Mouse (Mus musculus) forebrain, embryonic 10.5 days (tissue): ENCODE measurements around the gene Krt78. TPM values are rescaled to one million over a fixed set of nuclear protein-coding genes. Genes with fewer than 3 reads are reported as not detected.
"Not testable (repeated sequence)": the region's sequence is repeated elsewhere in the genome, so short reads cannot be mapped to it uniquely, and the experiment has no call there.

Source experiments
- DNase-seq: peaks from one replicate; pipeline ENCODE4 v3.0.0-alpha.2; 2017; ENCODE audit warnings: low spot score; ENCODE audit errors: extremely low spot score
- H3K27ac ChIP-seq: fragments of 300-500 bp; sonication (generic); 2 replicates; pipeline ENCODE4 v1.5.1; 2016; ENCODE audit warnings: mild to moderate bottlenecking
- H3K27me3 ChIP-seq: fragments of 300-500 bp; sonication (generic); 2 replicates; pipeline ENCODE4 v1.6.1; 2016; ENCODE audit warnings: mild to moderate bottlenecking; ENCODE audit not compliant: poor library complexity, severe bottlenecking
- H3K36me3 ChIP-seq: fragments of 300-500 bp; sonication (generic); replicated peaks from 2 replicates; pipeline ENCODE4 v1.6.1; 2016; ENCODE audit warnings: mild to moderate bottlenecking, moderate library complexity
- H3K4me1 ChIP-seq: fragments of 300-500 bp; sonication (generic); 2 replicates; pipeline ENCODE4 v1.6.1; 2016
- H3K4me3 ChIP-seq: fragments of 300-500 bp; sonication (generic); 2 replicates; pipeline ENCODE4 v1.5.1; 2016; ENCODE audit warnings: mild to moderate bottlenecking, moderate library complexity
- H3K9me3 ChIP-seq: fragments of 300-500 bp; sonication (generic); 2 replicates; pipeline ENCODE4 v1.6.1; 2016; ENCODE audit warnings: mild to moderate bottlenecking, moderate library complexity
- WGBS: fragments of 180-500 bp; shearing (Covaris S2); methylation state at CpG from one replicate; pipeline ENCODE4 v1.1.7; 2016; 5-methylcytosine and 5-hydroxymethylcytosine counted together
- polyA plus RNA-seq: library from polyadenylated mRNA; unstranded; fragments of >200 nt; fragmentation: Nextera tagmentation; extraction: Ambion mirVana; gene quantifications from 2 replicates; pipeline ENCODE4 v1.2.1, GENCODE M21; 2016

Krt78 gene
- polyA plus RNA-seq, result not detected in 2 replicates

DNA sequence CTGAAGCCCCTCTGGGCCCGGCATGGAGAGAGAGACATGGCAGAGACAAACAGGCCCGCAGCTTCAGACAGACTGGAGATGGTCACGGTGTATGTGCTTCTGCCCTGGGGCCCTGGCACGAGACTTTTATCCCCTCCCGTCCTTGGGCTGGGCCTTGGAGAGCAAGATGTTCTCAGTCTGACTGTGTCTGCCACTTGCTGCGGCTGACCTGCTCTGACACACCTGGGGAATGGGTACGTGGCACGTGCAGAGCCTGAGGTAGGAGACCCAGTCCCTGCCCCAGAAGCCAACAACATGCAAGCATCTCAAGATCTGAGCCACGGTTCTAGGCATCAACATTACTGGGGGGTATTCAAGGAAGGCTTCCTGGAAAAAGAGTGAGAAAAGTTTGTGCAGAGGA is at the start of gene Krt78:
Gene Krt78 (minus strand): TSS at position 101 of the 400 bp plus-strand sequence.
- WGBS, result 88% methylated on average over 9 of the region's 9 CpGs
- H3K36me3 ChIP-seq, result no peaks in the 10 kb centered on the region
- no peaks in the 10 kb centered on the region for H3K9me3 ChIP-seq
- no peak for DNase-seq
- no peaks in the 10 kb centered on the region for H3K4me1 ChIP-seq
- H3K27me3 ChIP-seq, result no peaks in the 10 kb centered on the region
- 0 out of 2 replicates have a peak within 1 kb of the TSS, but pooled peaks have one; percentile 3 for H3K27ac ChIP-seq
- no peak within 1 kb of the TSS for H3K4me3 ChIP-seq

DNA sequence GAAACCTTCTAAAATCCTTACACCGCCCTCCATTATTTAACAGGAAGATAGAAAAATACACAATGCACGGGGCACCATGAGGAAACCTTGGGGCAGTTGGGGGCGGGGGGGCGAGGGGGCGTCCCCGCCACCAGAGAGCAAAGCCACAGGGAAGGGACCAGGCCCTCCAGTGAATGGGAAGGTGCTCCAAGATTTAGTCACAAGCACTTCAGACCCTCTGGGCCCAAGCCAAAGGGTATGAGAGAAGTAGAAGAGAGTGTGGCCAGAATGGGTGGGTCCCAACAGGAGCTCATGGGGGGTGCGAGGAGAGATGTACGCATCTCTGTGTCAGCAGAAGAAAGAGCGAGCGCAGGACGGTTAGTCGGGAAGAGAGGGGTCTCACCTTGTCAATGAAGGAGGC is 49.4 kb upstream of the Krt78 start:
- Histone ChIP-seq H3K27me3 (peaks cover 92% of the 10 kb centered on the region), H3K36me3 (no peaks in the 10 kb centered on the region), H3K9me3 (no peaks in the 10 kb centered on the region), H3K27ac (peak overlapping the region; percentile 82), H3K4me1 (peaks cover 52% of the 10 kb centered on the region), H3K4me3 (peak overlapping the region; percentile 53)
- no peak for DNase-seq
- 8% methylated on average over 12 of the region's 12 CpGs for WGBS

DNA sequence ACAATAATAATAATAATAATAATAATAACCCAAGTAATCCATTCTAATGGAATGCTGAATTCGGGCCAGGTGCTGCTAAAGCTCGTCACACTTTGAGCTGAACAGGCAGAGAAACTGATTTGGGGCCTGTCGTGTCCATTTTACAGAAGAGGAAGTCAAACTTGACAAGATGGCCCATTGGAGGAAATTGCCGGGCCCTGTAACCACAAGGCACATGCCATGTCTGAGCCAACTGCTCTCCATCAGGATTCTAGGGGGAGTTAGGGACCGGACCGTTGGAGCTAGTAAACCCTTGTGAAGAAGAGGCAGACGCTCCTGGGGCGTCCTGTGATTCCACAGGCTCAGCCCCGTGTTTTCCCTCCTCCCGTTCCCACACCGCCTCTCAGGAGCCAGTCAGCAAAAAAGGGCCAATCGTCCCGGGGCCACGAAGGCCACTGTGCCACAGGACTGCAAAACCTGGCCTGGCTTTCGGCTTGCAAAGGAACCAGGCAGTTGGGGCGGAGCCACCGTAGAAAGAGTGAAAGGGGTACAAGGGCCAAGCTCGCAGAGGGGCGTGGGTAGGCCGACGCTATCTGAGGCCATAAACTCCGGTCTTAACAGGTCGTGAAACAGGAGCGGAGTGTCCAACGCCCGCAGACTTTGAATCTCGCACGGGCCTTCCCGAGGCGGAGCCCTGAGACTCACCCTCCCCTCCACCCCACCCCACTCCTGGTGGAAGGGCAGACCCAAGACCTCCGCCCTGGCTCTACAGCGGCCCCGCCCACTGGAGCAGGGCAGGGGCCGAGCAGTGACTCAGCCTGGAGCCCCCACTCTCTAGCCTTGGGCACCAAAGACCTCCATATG is 48.8 kb upstream of the Krt78 start:
- WGBS, result 2% methylated on average over 34 of the region's 34 CpGs

DNA sequence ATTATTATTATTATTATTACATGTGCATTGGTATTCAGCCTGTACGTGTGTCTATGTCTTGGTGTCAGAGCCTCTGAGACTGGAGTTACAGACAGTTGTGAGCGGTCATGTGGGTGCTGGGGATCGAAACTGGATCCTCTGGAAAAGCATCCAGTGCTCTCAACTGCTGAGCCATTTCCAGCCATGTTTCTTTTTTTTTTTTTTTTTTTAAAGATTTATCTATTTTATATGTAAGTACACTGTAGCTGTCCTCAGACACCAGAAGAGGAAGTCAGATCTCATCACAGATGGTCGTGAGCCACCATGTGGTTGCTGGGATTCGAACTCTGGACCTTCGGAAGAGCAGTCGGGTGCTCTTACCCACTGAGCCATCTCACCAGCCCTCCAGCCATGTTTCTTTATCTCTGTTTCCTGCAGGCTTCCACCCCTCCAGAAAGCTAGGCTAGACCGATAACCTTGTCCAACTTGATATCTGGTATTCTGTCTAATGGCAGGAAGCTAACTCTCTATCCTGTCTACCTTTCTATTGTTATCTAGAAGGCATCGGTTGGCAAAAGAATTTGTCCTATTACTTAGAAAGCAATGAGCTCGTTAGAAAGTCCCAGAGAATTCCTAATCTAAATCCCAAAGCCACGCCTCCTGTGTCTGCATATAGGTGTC is 45.7 kb upstream of the Krt78 start:
- Histone ChIP-seq H3K4me1 (peaks cover 33% of the 10 kb centered on the region), H3K27ac (no peak overlapping the region), H3K27me3 (peaks cover 65% of the 10 kb centered on the region), H3K9me3 (peaks cover 7% of the 10 kb centered on the region; the same call in 1 of the 2 replicates), H3K36me3 (no peaks in the 10 kb centered on the region), H3K4me3 (no peak overlapping the region)
- no peak for DNase-seq
- WGBS, result 88% methylated on average over 11 of the region's 11 CpGs

More for the DNA sequence above, 48.8 kb upstream of the Krt78 start:
- Histone ChIP-seq H3K36me3 (no peaks in the 10 kb centered on the region), H3K9me3 (no peaks in the 10 kb centered on the region), H3K27me3 (peaks cover 92% of the 10 kb centered on the region), H3K27ac (peak overlapping the region; percentile 82), H3K4me3 (peak overlapping the region; percentile 53), H3K4me1 (peaks cover 50% of the 10 kb centered on the region)
- DNase-seq, result peak; percentile 78

DNA sequence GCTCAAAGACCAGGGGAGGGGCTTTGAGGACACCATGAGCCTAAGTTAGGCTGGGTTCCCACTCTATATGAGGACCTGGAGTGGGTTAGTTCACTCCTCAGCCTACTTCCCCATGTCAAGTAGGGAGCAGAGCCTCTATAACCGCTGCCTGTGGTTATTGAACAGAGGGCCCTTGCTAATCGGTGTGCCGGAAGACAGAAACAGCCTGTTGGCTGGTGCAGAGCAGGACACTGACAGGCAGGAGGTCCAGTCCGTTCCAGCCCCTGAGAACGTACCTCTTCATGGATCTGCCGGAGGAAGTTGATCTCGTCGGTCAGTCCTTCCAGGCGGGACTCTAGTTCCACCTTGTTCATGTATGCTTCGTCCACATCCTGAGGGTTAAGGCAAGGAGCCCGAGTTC is 45.1 kb upstream of the Krt78 start:
- WGBS, result 88% methylated on average over 11 of the region's 11 CpGs
- no peaks in the 10 kb centered on the region for H3K36me3 ChIP-seq
- DNase-seq, result no peak
- H3K9me3 ChIP-seq, result peaks cover 7% of the 10 kb centered on the region; the same call in 1 of the 2 replicates
- H3K4me3 ChIP-seq, result no peak overlapping the region
- H3K27ac ChIP-seq, result no peak overlapping the region
- H3K27me3 ChIP-seq, result peaks cover 62% of the 10 kb centered on the region
- peaks cover 32% of the 10 kb centered on the region for H3K4me1 ChIP-seq

DNA sequence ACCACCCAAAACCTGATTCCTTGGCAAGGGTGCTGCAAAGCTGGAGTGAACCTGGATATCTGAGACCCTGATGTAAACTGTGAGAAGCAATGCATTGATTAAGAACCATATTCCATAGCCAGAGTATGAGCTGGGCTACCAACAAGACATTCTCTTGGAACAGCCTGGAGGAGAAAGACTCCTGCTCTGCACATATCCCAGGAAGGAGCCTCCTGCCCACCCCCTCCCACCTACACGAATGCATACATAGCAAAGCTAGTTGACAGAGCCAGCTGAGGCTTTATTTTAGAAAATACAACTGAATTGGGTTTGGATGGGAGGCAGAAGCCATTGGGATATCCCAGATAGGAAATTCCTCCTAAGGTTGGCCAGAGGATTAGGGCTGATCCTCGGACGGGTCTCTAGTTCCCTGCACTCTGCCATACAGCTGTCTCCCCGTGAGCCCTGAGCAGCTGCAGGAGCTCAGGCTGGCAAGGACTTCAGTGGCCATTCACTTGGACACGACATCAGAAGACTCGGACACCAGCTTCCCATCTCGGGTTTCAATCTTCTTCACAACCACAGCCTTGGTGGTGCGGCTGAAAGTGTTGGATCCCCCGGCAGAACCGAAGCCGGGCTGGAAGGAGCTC is 42.5 kb upstream of the Krt78 start:
- peaks cover 48% of the 10 kb centered on the region for H3K27me3 ChIP-seq
- H3K9me3 ChIP-seq, H3K27ac ChIP-seq, H3K4me1 ChIP-seq, H3K36me3 ChIP-seq, DNase-seq, H3K4me3 ChIP-seq: not testable (repeated sequence)
- 75% methylated on average over 11 of the region's 11 CpGs for WGBS

DNA sequence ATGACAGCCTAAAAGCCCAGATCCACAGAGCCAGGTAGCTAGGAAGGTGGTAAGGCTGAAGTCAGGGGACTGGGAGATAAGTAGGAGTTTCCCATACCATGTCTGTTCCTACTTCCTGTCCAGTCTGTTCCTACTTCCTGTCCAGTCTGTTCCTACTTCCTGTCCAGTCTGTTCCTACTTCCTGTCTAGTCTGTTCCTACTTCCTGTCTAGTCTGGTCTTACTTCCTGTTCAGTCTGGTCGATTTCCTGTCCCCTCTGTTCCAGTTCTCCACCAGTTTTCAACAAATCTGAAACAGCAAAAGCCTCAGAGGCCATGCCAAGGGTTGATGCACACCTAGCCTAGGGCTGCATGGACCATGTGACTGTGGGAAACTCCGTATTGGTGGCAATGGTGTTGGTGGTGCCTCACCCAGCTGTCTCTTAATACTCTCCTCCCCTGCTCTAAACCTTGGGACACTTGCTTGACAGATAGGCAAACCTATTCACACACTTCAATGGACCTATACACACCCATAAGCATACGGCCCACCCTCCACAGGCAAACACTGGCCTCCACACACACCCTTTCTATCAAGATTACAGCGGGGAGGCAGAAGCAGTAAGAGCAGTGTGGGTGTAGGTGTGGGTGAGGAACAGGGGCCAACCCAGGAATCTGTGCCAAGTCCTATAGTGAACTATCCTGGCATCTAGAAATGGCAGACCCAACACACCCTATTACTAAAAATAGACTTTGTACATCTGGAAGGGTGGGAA is 41.6 kb upstream of the Krt78 start:
- 83% methylated on average over 4 of the region's 4 CpGs for WGBS
- Histone ChIP-seq H3K9me3 (peaks cover 7% of the 10 kb centered on the region; the same call in 1 of the 2 replicates), H3K27ac (peak overlapping the region; percentile 44), H3K36me3 (no peaks in the 10 kb centered on the region), H3K27me3 (peaks cover 39% of the 10 kb centered on the region), H3K4me3 (no peak overlapping the region), H3K4me1 (peaks cover 8% of the 10 kb centered on the region)
- DNase-seq, result no peak

DNA sequence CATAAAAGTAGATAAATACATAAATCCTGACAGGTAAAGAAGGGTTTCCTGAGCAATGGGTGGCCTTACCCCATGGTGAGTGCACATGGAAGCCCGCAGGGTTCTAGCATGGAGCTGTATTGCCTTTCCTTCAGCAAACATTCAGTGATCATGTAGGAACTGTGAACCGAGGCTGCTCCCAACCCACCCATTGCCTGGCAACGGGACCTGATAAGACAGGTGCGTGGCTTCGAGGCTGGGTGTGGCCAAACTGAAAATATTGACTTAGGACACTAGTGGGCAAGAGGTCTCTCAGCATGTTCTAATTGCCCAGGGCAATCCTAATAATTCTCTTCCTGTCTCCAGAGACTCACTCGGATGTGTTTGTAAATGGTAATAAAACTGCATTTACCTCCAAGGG is 40.3 kb upstream of the Krt78 start:
- peaks cover 7% of the 10 kb centered on the region; the same call in 1 of the 2 replicates for H3K9me3 ChIP-seq
- H3K27me3 ChIP-seq, result peaks cover 33% of the 10 kb centered on the region
- no peak for DNase-seq
- no peak overlapping the region for H3K4me3 ChIP-seq
- no peak overlapping the region for H3K27ac ChIP-seq
- peaks cover 8% of the 10 kb centered on the region for H3K4me1 ChIP-seq
- H3K36me3 ChIP-seq, result no peaks in the 10 kb centered on the region
- 91% methylated on average over 6 of the region's 6 CpGs for WGBS

DNA sequence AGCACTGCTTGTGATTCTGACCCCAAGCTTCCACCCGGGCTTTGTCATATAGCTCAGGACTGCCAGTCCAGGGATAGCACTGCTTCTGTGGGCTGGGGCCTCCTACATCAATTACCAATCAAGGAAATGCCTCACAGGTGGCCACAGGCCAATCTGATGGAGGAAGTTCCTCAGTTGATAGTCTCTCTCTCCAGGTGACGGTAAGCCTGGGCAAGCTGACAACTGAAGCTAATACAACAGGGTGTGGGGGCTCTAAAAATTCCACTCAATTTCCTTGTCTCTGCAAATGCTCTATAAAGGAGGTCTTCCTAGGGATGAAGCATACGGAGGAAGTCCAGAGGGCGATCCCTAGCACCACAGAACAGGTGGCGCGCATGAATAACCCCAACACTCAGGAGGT is 36.9 kb upstream of the Krt78 start:
- no peak overlapping the region for H3K27ac ChIP-seq
- no peak overlapping the region for H3K4me3 ChIP-seq
- no peak for DNase-seq
- no peaks in the 10 kb centered on the region for H3K36me3 ChIP-seq
- peaks cover 23% of the 10 kb centered on the region for H3K27me3 ChIP-seq
- peaks cover 6% of the 10 kb centered on the region for H3K4me1 ChIP-seq
- WGBS, result 94% methylated on average over 6 of the region's 6 CpGs
- peaks cover 7% of the 10 kb centered on the region; the same call in 1 of the 2 replicates for H3K9me3 ChIP-seq

DNA sequence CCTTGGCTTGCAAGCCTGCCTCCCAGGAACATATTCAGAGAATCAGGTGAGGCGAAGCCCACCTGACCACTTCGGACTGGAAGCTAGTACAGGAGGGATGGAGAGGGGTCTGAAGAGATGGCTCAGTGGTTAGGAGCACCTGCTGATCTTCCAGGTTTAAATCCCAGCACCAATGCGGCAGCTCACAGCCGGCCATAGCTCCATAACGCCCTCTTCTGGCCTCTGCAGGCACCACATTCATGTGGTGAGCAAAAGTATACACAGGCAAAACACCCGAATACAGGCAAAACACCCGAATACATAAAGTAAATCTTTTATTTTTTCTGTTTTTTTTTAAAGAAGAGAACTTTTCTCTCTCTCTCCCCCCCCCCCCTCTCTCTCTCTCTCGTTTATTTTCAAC is 34.6 kb upstream of the Krt78 start:
- Histone ChIP-seq H3K9me3 (no peaks in the 10 kb centered on the region), H3K4me3 (no peak overlapping the region), H3K4me1 (peaks cover 16% of the 10 kb centered on the region), H3K27me3 (peaks cover 16% of the 10 kb centered on the region), H3K27ac (no peak overlapping the region), H3K36me3 (no peaks in the 10 kb centered on the region)
- no peak for DNase-seq
- 61% methylated on average over 8 of the region's 8 CpGs for WGBS

DNA sequence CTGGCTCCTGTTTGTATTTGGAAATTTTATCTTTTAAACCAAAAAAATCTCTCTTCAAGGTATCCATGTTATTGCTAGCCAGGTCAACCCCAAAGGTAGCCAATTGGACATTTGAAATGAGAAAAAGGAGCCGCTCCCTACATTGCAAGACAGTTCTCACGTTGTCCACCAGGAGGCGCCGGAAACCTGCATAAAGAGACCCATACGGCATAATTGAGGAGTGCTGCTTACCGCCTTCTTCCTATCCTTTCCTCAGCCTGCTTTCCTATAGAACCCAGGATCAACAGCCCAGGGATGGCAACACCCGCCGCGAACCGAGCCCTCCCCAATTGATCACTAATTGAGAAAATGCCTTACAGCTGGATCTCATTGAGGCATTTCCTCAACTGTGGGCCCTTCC is 34.0 kb upstream of the Krt78 start:
- Histone ChIP-seq H3K4me3 (no peak overlapping the region), H3K27ac (no peak overlapping the region), H3K9me3 (no peaks in the 10 kb centered on the region), H3K4me1 (peaks cover 20% of the 10 kb centered on the region), H3K36me3 (no peaks in the 10 kb centered on the region), H3K27me3 (peaks cover 16% of the 10 kb centered on the region)
- WGBS, result under 1% methylated on average over 10 of the region's 10 CpGs
- DNase-seq, result peak; percentile 86

DNA sequence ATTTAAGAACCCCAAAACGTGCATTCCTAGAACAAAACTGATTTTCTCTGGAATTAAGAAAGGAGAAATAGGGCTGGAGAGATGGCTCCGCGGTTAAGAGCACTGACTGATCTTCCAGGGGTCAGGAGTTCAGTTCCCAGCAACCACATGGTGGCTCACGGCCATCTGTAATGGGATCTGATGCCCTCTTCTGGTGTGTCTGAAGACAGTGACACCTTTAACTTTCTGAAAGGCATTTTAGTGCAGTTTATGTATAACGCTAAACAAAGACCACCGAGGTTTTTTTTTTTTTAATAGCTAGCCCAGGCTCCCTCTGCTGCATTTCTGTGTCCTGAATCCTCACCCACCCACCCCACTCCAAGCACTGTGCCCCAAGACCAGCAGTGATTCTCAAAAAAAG is 30.7 kb upstream of the Krt78 start:
- no peaks in the 10 kb centered on the region for H3K9me3 ChIP-seq
- 0 out of 2 replicates have a peak, but pooled peaks cover 7% of the 10 kb centered on the region for H3K27me3 ChIP-seq
- 20% methylated on average over 6 of the region's 6 CpGs for WGBS
- no peaks in the 10 kb centered on the region for H3K36me3 ChIP-seq
- H3K4me3 ChIP-seq, result no peak overlapping the region
- H3K4me1 ChIP-seq, result peaks cover 20% of the 10 kb centered on the region
- DNase-seq, result no peak
- peak overlapping the region; percentile 66; the same call in 1 of the 2 replicates for H3K27ac ChIP-seq
